Mouse (Mus musculus): Measurements from ENCODE around the gene Prrc2c. TPM values are rescaled to one million over a fixed set of nuclear protein-coding genes. Genes with fewer than 3 reads are reported as not detected.
"Not testable (repeated sequence)": the region's sequence is repeated elsewhere in the genome, so short reads cannot be mapped to it uniquely, and the experiment has no call there.

Gene Prrc2c
- polyA plus RNA-seq, 1 experiment from 2014 or later, result 66.3 TPM

DNA sequence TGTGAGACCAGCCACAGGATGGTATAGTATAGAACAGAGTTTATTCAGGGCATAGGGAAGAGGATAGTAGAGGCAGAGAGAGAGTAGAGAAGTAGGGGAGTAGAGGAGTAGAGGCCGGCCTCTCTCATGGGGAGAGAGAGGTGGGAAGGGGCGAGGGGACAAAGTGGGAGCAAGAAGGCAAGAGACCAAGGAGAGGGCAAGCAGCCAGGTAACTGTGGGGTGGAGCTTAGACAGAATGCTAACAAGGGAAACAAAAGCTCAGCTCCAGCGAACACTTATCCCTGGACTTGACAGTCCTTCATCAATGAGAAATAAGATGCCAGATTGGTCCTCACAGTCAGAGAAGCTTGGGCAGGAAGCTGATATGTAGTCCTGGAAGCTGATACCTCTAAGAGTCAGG is 97.8 kb downstream of the Prrc2c start:
- Histone ChIP-seq H3K9me3 (ENCODE audit: control insufficient read depth, low read length) (no peaks in the 10 kb centered on the region), H3K27me3 (ENCODE audit: control insufficient read depth, insufficient read depth, low read length) (no peaks in the 10 kb centered on the region), H3K4me1 (replicated peaks; ENCODE audit: control insufficient read depth, insufficient read depth) (peaks cover 2% of the 10 kb centered on the region; the same call in 1 of the 2 replicates), H3K36me3 (ENCODE audit: control insufficient read depth, insufficient read depth, low read length) (no peaks in the 10 kb centered on the region), H3K9ac (ENCODE audit: low read length) (no peak overlapping the region), H3K4me2 (replicated peaks; ENCODE audit: low read depth) (no peak overlapping the region), H3K27ac (replicated peaks) (no peak overlapping the region), H3K4me3 (ENCODE audit: low read depth, low read length) (no peak overlapping the region)
- DNase-seq (ENCODE audit: low spot score) (no peak), ATAC-seq (ENCODE audit: low FRiP score, low TSS enrichment) (no peak)
- 80% methylated on average over 3 of the region's 3 CpGs for WGBS
- no peak for TF ChIP-seq EP300 (optimal IDR thresholded peaks at IDR 0.05)
- TF ChIP-seq CTCF (IDR thresholded peaks at IDR 0.05; ENCODE audit: low read depth), result no peak

DNA sequence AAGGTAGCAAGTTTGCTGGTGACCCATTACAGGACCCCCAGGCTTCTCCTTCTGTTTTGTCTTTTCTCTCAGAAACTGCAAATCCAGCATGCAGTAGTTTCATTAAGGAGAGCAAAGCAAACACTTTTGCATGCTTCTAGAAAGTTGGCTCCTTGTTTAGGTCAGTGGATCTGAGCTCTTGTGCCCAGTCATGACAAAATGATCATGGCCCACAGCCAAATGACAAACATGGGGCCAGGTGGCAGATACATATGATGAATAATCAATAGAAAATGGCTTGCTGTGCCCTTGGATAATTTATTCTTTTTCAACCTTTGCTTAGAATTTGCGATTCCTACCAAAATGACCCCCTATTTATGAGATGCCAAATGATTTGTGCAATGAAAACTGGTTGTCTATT is 100.5 kb downstream of the Prrc2c start:
- no peaks in the 10 kb centered on the region for H3K36me3 ChIP-seq (ENCODE audit: control insufficient read depth, insufficient read depth, low read length)
- ATAC-seq (ENCODE audit: low FRiP score, low TSS enrichment) (no peak), DNase-seq (ENCODE audit: low spot score) (no peak)
- H3K4me2 ChIP-seq (replicated peaks; ENCODE audit: low read depth), result no peak overlapping the region
- H3K27ac ChIP-seq (replicated peaks), result no peak overlapping the region
- 83% methylated on average over 1 of the region's 1 CpGs for WGBS
- H3K4me3 ChIP-seq (ENCODE audit: low read depth, low read length), result no peak overlapping the region
- no peaks in the 10 kb centered on the region for H3K9me3 ChIP-seq (ENCODE audit: control insufficient read depth, low read length)
- TF ChIP-seq CTCF (IDR thresholded peaks at IDR 0.05; ENCODE audit: low read depth) (no peak), EP300 (optimal IDR thresholded peaks at IDR 0.05) (no peak)
- no peak overlapping the region for H3K9ac ChIP-seq (ENCODE audit: low read length)
- peaks cover 2% of the 10 kb centered on the region; the same call in 1 of the 2 replicates for H3K4me1 ChIP-seq (replicated peaks; ENCODE audit: control insufficient read depth, insufficient read depth)
- H3K27me3 ChIP-seq (ENCODE audit: control insufficient read depth, insufficient read depth, low read length), result no peaks in the 10 kb centered on the region

DNA sequence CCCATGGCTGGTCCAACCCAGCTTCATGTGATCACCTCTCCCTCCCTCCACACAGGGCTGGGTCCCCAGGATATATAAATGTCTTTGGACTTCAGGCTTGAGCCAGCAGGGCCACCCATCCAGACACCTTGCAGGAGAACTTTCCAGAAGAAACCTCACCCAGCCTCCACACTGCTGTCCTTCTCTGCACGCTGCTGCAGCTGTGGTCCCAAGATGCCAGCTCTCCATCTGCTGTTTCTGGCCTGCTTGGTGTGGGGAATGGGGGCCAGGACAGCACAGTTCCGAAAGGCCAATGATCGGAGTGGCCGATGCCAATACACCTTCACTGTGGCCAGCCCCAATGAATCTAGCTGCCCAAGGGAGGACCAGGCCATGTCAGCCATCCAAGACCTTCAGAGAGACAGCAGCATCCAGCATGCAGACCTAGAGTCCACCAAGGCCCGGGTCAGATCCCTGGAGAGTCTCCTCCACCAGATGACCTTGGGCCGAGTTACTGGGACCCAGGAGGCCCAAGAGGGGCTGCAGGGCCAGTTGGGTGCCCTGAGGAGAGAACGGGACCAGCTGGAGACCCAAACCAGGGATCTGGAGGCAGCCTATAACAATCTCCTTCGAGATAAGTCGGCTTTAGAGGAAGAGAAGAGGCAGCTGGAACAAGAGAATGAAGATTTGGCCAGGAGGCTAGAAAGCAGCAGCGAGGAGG is 101.2 kb downstream of the Prrc2c start, which contains the start of gene Myoc:
Myoc (plus strand) TSS at position 105 of the 700 bp plus-strand sequence.
- Histone ChIP-seq H3K4me1 (replicated peaks; ENCODE audit: control insufficient read depth, insufficient read depth) (peaks cover 2% of the 10 kb centered on the region; the same call in 1 of the 2 replicates), H3K4me3 (ENCODE audit: low read depth, low read length) (no peak within 1 kb of the TSS), H3K36me3 (ENCODE audit: control insufficient read depth, insufficient read depth, low read length) (no peaks in the 10 kb centered on the region), H3K9me3 (ENCODE audit: control insufficient read depth, low read length) (no peaks in the 10 kb centered on the region), H3K9ac (ENCODE audit: low read length) (no peak within 1 kb of the TSS), H3K4me2 (replicated peaks; ENCODE audit: low read depth) (no peak within 1 kb of the TSS), H3K27ac (replicated peaks) (no peak within 1 kb of the TSS), H3K27me3 (ENCODE audit: control insufficient read depth, insufficient read depth, low read length) (no peaks in the 10 kb centered on the region)
- TF ChIP-seq EP300 (optimal IDR thresholded peaks at IDR 0.05), result no peak
- TF ChIP-seq CTCF (IDR thresholded peaks at IDR 0.05; ENCODE audit: low read depth), result no peak
- DNase-seq (ENCODE audit: low spot score), result no peak
- no peak for ATAC-seq (ENCODE audit: low FRiP score, low TSS enrichment)
- WGBS, result 79% methylated on average over 10 of the region's 10 CpGs

DNA sequence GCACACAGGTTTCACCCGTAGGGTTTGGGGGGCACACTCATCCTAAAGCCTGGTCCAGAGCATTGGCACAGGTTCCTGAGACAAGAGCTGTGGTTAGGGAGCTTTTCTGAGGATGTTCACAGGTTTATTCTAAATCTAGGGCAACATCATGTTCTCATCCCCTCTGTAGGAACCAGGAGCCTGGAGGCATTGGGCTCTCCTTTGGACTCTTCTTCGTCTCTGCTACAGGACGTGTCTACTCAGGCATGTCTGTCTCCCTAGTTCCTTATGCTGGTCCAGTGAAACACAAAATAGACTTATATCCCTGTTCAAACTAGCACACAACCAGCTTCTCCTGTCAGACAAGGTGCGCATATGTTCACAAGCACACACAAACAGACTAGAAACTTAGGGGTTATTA is 101.8 kb downstream of the Prrc2c start:
- no peaks in the 10 kb centered on the region for H3K36me3 ChIP-seq (ENCODE audit: control insufficient read depth, insufficient read depth, low read length)
- H3K4me2 ChIP-seq (replicated peaks; ENCODE audit: low read depth), result no peak overlapping the region
- 89% methylated on average over 4 of the region's 4 CpGs for WGBS
- H3K27me3 ChIP-seq (ENCODE audit: control insufficient read depth, insufficient read depth, low read length), result no peaks in the 10 kb centered on the region
- H3K4me1 ChIP-seq (replicated peaks; ENCODE audit: control insufficient read depth, insufficient read depth), result no peaks in the 10 kb centered on the region
- H3K27ac ChIP-seq (replicated peaks), result no peak overlapping the region
- TF ChIP-seq CTCF (IDR thresholded peaks at IDR 0.05; ENCODE audit: low read depth), result no peak
- no peak for TF ChIP-seq EP300 (optimal IDR thresholded peaks at IDR 0.05)
- H3K4me3 ChIP-seq (ENCODE audit: low read depth, low read length), result no peak overlapping the region
- DNase-seq (ENCODE audit: low spot score) (no peak), ATAC-seq (ENCODE audit: low FRiP score, low TSS enrichment) (no peak)
- H3K9me3 ChIP-seq (ENCODE audit: control insufficient read depth, low read length), result no peaks in the 10 kb centered on the region
- no peak overlapping the region for H3K9ac ChIP-seq (ENCODE audit: low read length)

DNA sequence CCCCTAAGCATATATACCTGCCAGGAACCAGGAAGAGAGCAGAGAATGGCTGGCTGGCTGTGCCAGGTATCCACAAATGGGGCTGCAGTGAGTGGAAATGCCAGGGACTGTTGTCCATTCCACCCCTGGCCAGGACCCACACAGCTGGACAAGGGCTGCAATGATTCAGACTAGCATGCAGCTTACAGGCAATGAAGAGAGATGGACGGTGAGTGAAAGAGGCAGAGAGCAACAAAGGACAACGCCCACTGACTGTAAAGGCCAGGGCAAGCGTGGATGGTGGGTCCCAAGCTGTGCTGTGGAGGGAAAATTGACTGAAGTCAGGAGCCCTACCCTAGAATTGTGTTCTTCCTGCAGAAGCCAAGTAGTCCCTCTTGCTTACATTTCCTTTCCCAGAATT is 103.8 kb downstream of the Prrc2c start:
- no peak overlapping the region for H3K27ac ChIP-seq (replicated peaks)
- no peak overlapping the region for H3K4me3 ChIP-seq (ENCODE audit: low read depth, low read length)
- no peaks in the 10 kb centered on the region for H3K36me3 ChIP-seq (ENCODE audit: control insufficient read depth, insufficient read depth, low read length)
- TF ChIP-seq EP300 (optimal IDR thresholded peaks at IDR 0.05) (no peak), CTCF (IDR thresholded peaks at IDR 0.05; ENCODE audit: low read depth) (no peak)
- DNase-seq (ENCODE audit: low spot score) (no peak), ATAC-seq (ENCODE audit: low FRiP score, low TSS enrichment) (no peak)
- WGBS, result 65% methylated on average over 3 of the region's 3 CpGs
- H3K9me3 ChIP-seq (ENCODE audit: control insufficient read depth, low read length), result no peaks in the 10 kb centered on the region
- no peaks in the 10 kb centered on the region for H3K27me3 ChIP-seq (ENCODE audit: control insufficient read depth, insufficient read depth, low read length)
- no peaks in the 10 kb centered on the region for H3K4me1 ChIP-seq (replicated peaks; ENCODE audit: control insufficient read depth, insufficient read depth)
- H3K9ac ChIP-seq (ENCODE audit: low read length), result no peak overlapping the region
- H3K4me2 ChIP-seq (replicated peaks; ENCODE audit: low read depth), result no peak overlapping the region

DNA sequence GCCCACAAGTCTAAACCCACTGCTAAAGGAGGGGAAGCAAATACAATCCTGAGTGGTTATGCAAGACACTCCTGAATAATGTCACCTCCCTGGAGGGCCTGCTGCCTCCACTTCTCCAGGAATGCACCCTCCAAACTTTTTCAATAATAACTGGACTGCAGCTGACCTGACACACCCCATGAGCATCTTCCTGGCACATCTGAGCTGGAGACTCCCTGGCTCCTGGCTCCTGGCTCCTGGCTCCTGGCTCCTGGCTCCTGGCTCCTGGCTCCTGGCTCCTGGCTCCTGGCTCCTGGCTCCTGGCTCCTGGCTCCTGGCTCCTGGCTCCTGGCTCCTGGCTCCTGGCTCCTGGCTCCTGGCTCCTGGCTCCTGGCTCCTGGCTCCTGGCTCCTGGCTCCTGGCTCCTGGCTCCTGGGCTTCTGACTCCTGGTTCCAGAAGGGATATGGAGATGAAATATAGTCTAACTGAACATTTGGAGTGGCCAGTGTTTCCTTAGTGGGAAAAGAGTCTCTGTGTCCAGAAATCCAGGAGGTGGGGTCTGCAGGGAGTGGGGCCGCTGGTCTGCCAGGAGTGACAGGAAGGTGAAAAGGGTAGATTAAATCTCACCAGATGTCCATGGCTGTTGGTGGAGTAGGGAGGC is 104.9 kb downstream of the Prrc2c start:
- not testable (repeated sequence) for H3K36me3 ChIP-seq (ENCODE audit: control insufficient read depth, insufficient read depth, low read length); H3K27ac ChIP-seq (replicated peaks); ATAC-seq (ENCODE audit: low FRiP score, low TSS enrichment); H3K9ac ChIP-seq (ENCODE audit: low read length); H3K4me3 ChIP-seq (ENCODE audit: low read depth, low read length); H3K9me3 ChIP-seq (ENCODE audit: control insufficient read depth, low read length); H3K27me3 ChIP-seq (ENCODE audit: control insufficient read depth, insufficient read depth, low read length); H3K4me2 ChIP-seq (replicated peaks; ENCODE audit: low read depth); H3K4me1 ChIP-seq (replicated peaks; ENCODE audit: control insufficient read depth, insufficient read depth); DNase-seq (ENCODE audit: low spot score)
- WGBS, result 48% methylated on average over 1 of the region's 1 CpGs

DNA sequence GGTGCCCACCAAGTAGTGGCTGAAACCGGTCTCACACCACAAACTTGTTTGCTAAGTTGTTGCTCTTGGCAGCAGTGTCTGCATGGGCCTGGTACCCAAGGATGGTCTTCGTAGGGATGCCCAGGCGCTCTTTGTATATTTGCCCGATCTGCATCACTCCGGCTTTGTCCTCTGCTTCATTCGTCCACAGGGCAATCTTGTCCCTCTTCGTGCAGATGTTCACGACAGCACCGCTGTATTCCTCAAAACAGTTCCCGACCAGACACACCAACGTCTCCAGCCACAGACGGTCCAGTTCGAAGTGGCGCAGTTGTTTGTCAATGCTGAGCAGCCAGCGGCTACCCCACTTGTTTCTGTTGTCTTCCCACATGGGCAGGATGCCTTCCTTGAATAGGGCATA is 112.0 kb downstream of the Prrc2c start:
- H3K36me3 ChIP-seq (ENCODE audit: control insufficient read depth, insufficient read depth, low read length); H3K4me2 ChIP-seq (replicated peaks; ENCODE audit: low read depth); H3K27ac ChIP-seq (replicated peaks); H3K9ac ChIP-seq (ENCODE audit: low read length); ATAC-seq (ENCODE audit: low FRiP score, low TSS enrichment); H3K9me3 ChIP-seq (ENCODE audit: control insufficient read depth, low read length); H3K4me3 ChIP-seq (ENCODE audit: low read depth, low read length); H3K27me3 ChIP-seq (ENCODE audit: control insufficient read depth, insufficient read depth, low read length); H3K4me1 ChIP-seq (replicated peaks; ENCODE audit: control insufficient read depth, insufficient read depth); DNase-seq (ENCODE audit: low spot score): not testable (repeated sequence)
- 95% methylated on average over 15 of the region's 15 CpGs for WGBS

DNA sequence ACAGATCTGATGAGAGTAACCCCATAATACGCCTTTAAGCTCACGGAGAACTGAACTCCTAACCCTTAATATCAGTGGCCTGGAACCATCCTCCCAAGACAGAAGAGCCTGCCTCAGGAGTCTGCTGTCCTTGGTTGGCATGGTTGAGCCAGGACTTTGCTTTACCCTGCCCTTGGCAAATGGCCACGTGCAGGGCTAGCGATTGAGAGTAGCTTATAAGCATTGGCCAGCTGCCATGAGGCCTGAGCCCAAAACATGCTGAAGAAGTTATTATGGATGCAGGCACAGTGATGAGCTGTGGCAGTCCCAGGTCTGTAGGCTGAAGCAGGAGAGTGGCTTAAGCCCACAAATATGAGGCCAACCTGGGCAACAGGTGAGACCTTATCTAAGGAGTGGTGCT is 112.5 kb downstream of the Prrc2c start:
- not testable (repeated sequence) for H3K9ac ChIP-seq (ENCODE audit: low read length); H3K4me1 ChIP-seq (replicated peaks; ENCODE audit: control insufficient read depth, insufficient read depth); H3K9me3 ChIP-seq (ENCODE audit: control insufficient read depth, low read length); H3K36me3 ChIP-seq (ENCODE audit: control insufficient read depth, insufficient read depth, low read length); H3K27me3 ChIP-seq (ENCODE audit: control insufficient read depth, insufficient read depth, low read length); H3K4me3 ChIP-seq (ENCODE audit: low read depth, low read length); H3K27ac ChIP-seq (replicated peaks); H3K4me2 ChIP-seq (replicated peaks; ENCODE audit: low read depth); ATAC-seq (ENCODE audit: low FRiP score, low TSS enrichment); DNase-seq (ENCODE audit: low spot score)
- WGBS, result 83% methylated on average over 4 of the region's 4 CpGs
